Mouse (Mus musculus): ENCODE results near the gene Gm11037. TPM values are rescaled to one million over a fixed set of nuclear protein-coding genes. Genes with fewer than 3 reads are reported as not detected.
"Not testable (repeated sequence)": the region's sequence is repeated elsewhere in the genome, so short reads cannot be mapped to it uniquely, and the experiment has no call there.

The Gm11037 gene
- polyA plus RNA-seq, 1 experiment from 2014 or later, result not detected

GRCm38 (mm10) chr2:131105061-131105460, 28.2 kb upstream of the Gm11037 start:
- H3K4me3 ChIP-seq; H3K27me3 ChIP-seq (replicated peaks); H3K4me2 ChIP-seq; H3K36me3 ChIP-seq (replicated peaks); H3K9me3 ChIP-seq; H3K27ac ChIP-seq; H3K4me1 ChIP-seq; ATAC-seq (replicated peaks); H3K9ac ChIP-seq: not testable (repeated sequence)
- WGBS, result 67% methylated on average over 4 of the region's 4 CpGs

GRCm38 (mm10) chr2:131105989-131106388, 27.3 kb upstream of the Gm11037 start:
- Histone ChIP-seq H3K4me3 (no peak overlapping the region), H3K9ac (no peak overlapping the region), H3K27me3 (replicated peaks) (no peaks in the 10 kb centered on the region), H3K27ac (no peak overlapping the region), H3K4me2 (no peak overlapping the region), H3K9me3 (no peaks in the 10 kb centered on the region), H3K4me1 (no peaks in the 10 kb centered on the region), H3K36me3 (replicated peaks) (no peaks in the 10 kb centered on the region)
- 96% methylated on average over 5 of the region's 5 CpGs for WGBS
- ATAC-seq (replicated peaks), result no peak

- Histone ChIP-seq H3K9ac (no peak overlapping the region), H3K4me1 (no peaks in the 10 kb centered on the region), H3K4me2 (no peak overlapping the region), H3K9me3 (no peaks in the 10 kb centered on the region), H3K27ac (no peak overlapping the region), H3K36me3 (replicated peaks) (no peaks in the 10 kb centered on the region), H3K27me3 (replicated peaks) (no peaks in the 10 kb centered on the region), H3K4me3 (no peak overlapping the region)
- no peak for ATAC-seq (replicated peaks)
- 89% methylated on average over 2 of the region's 2 CpGs for WGBS
Measured at GRCm38 (mm10) chr2:131118968-131119574, 14.2 kb upstream of the Gm11037 start.

GRCm38 (mm10) chr2:131124166-131124565, 9.1 kb upstream of the Gm11037 start:
- Histone ChIP-seq H3K36me3 (replicated peaks) (no peaks in the 10 kb centered on the region), H3K4me2 (no peak overlapping the region), H3K27me3 (replicated peaks) (no peaks in the 10 kb centered on the region), H3K27ac (no peak overlapping the region), H3K9ac (no peak overlapping the region), H3K4me1 (peaks cover 9% of the 10 kb centered on the region), H3K9me3 (no peaks in the 10 kb centered on the region), H3K4me3 (no peak overlapping the region)
- ATAC-seq (replicated peaks), result no peak
- WGBS, result 77% methylated on average over 3 of the region's 3 CpGs

GRCm38 (mm10) chr2:131125157-131125963, 7.9 kb upstream of the Gm11037 start:
- Histone ChIP-seq H3K4me1 (peaks cover 9% of the 10 kb centered on the region), H3K4me3 (no peak overlapping the region), H3K4me2 (no peak overlapping the region), H3K9me3 (no peaks in the 10 kb centered on the region), H3K27me3 (replicated peaks) (no peaks in the 10 kb centered on the region), H3K9ac (no peak overlapping the region), H3K36me3 (replicated peaks) (no peaks in the 10 kb centered on the region), H3K27ac (no peak overlapping the region)
- WGBS, result 93% methylated on average over 9 of the region's 9 CpGs
- no peak for ATAC-seq (replicated peaks)

- Histone ChIP-seq H3K9me3 (no peaks in the 10 kb centered on the region), H3K4me3 (no peak overlapping the region), H3K9ac (no peak overlapping the region), H3K27ac (no peak overlapping the region), H3K36me3 (replicated peaks) (no peaks in the 10 kb centered on the region), H3K4me1 (peaks cover 9% of the 10 kb centered on the region), H3K27me3 (replicated peaks) (no peaks in the 10 kb centered on the region), H3K4me2 (no peak overlapping the region)
- 0 out of 2 replicates have a peak, but pooled peaks have one; percentile 42 for ATAC-seq (replicated peaks)
- 49% methylated on average over 9 of the region's 9 CpGs for WGBS
Measured at GRCm38 (mm10) chr2:131125964-131126815, 7.1 kb upstream of the Gm11037 start.

- ATAC-seq (replicated peaks), result peak; percentile 78
- Histone ChIP-seq H3K9ac (peak within 1 kb of the TSS; percentile 60), H3K27ac (no peak within 1 kb of the TSS), H3K9me3 (no peaks in the 10 kb centered on the region), H3K4me3 (peak within 1 kb of the TSS; percentile 39), H3K4me2 (peak within 1 kb of the TSS; percentile 87), H3K36me3 (replicated peaks) (no peaks in the 10 kb centered on the region), H3K4me1 (peaks cover 9% of the 10 kb centered on the region), H3K27me3 (replicated peaks) (no peaks in the 10 kb centered on the region)
- WGBS, result under 1% methylated on average over 28 of the region's 28 CpGs
Measured at GRCm38 (mm10) chr2:131127161-131127730, 6.1 kb upstream of the Gm11037 start, which contains the start of gene Hspa12b. Gene Hspa12b, plus strand, starts transcription at chr2:131127280.

GRCm38 (mm10) chr2:131128211-131128610, 5.1 kb upstream of the Gm11037 start:
- Histone ChIP-seq H3K4me2 (peak overlapping the region; percentile 87), H3K27ac (no peak overlapping the region), H3K4me3 (no peak overlapping the region), H3K9ac (no peak overlapping the region), H3K9me3 (no peaks in the 10 kb centered on the region), H3K4me1 (peaks cover 9% of the 10 kb centered on the region), H3K27me3 (replicated peaks) (no peaks in the 10 kb centered on the region), H3K36me3 (replicated peaks) (no peaks in the 10 kb centered on the region)
- no peak for ATAC-seq (replicated peaks)
- 95% methylated on average over 5 of the region's 5 CpGs for WGBS

GRCm38 (mm10) chr2:131128636-131129157, 4.6 kb upstream of the Gm11037 start:
- WGBS, result 84% methylated on average over 3 of the region's 3 CpGs
- Histone ChIP-seq H3K4me1 (peaks cover 9% of the 10 kb centered on the region), H3K27ac (no peak overlapping the region), H3K4me3 (no peak overlapping the region), H3K9ac (no peak overlapping the region), H3K4me2 (no peak overlapping the region), H3K9me3 (no peaks in the 10 kb centered on the region), H3K36me3 (replicated peaks) (no peaks in the 10 kb centered on the region), H3K27me3 (replicated peaks) (no peaks in the 10 kb centered on the region)
- ATAC-seq (replicated peaks), result no peak

- no peak overlapping the region for H3K27ac ChIP-seq
- H3K9me3 ChIP-seq, result no peaks in the 10 kb centered on the region
- H3K4me2 ChIP-seq, result no peak overlapping the region
- ATAC-seq (replicated peaks), result no peak
- no peaks in the 10 kb centered on the region for H3K27me3 ChIP-seq (replicated peaks)
- H3K36me3 ChIP-seq (replicated peaks), result no peaks in the 10 kb centered on the region
- H3K4me3 ChIP-seq, result no peak overlapping the region
- 92% methylated on average over 5 of the region's 5 CpGs for WGBS
- H3K4me1 ChIP-seq, result peaks cover 9% of the 10 kb centered on the region
- no peak overlapping the region for H3K9ac ChIP-seq
Measured at GRCm38 (mm10) chr2:131129836-131130235, 3.5 kb upstream of the Gm11037 start.

- WGBS, result 95% methylated on average over 2 of the region's 2 CpGs
- peaks cover 9% of the 10 kb centered on the region for H3K4me1 ChIP-seq
- H3K27me3 ChIP-seq (replicated peaks), result no peaks in the 10 kb centered on the region
- no peak overlapping the region for H3K27ac ChIP-seq
- H3K9me3 ChIP-seq, result no peaks in the 10 kb centered on the region
- H3K4me2 ChIP-seq, result no peak overlapping the region
- no peak for ATAC-seq (replicated peaks)
- no peak overlapping the region for H3K9ac ChIP-seq
- H3K4me3 ChIP-seq, result no peak overlapping the region
- no peaks in the 10 kb centered on the region for H3K36me3 ChIP-seq (replicated peaks)
Measured at GRCm38 (mm10) chr2:131130849-131131248, 2.4 kb upstream of the Gm11037 start.

Measured in midbrain, embryonic 15.5 days (tissue).